Mouse (Mus musculus): Measurements from ENCODE around the gene Olfr1535. TPM values are rescaled to one million over a fixed set of nuclear protein-coding genes. Genes with fewer than 3 reads are reported as not detected.

The Olfr1535 gene
- polyA plus RNA-seq, 1 experiment from 2014 or later, result not detected

Other genes with a start within 250 kb of the Olfr1535 start
- not detected in 2 replicates for gene Gpx6, start 247.8 kb downstream of the Olfr1535 start, polyA plus RNA-seq (2015; fragmentation: Nextera tagmentation; extraction: Ambion mirVana)
- gene Olfr1367, start 213.0 kb downstream of the Olfr1535 start, polyA plus RNA-seq (2015; fragmentation: Nextera tagmentation; extraction: Ambion mirVana), result not detected in 2 replicates
- gene Zscan12, start 197.1 kb downstream of the Olfr1535 start, polyA plus RNA-seq (2015; fragmentation: Nextera tagmentation; extraction: Ambion mirVana), result 6.6 and 7.9 TPM in 2 replicates
- 61.7 and 64.5 TPM in 2 replicates for gene Zkscan3, start 157.1 kb downstream of the Olfr1535 start, polyA plus RNA-seq (2015; fragmentation: Nextera tagmentation; extraction: Ambion mirVana)
- gene Pgbd1, start 118.8 kb downstream of the Olfr1535 start, polyA plus RNA-seq (2015; fragmentation: Nextera tagmentation; extraction: Ambion mirVana), result 2.4 TPM in 2 replicates
- 22.3 and 23.6 TPM in 2 replicates for gene Zscan26, start 106.2 kb downstream of the Olfr1535 start, polyA plus RNA-seq (2015; fragmentation: Nextera tagmentation; extraction: Ambion mirVana)
- gene Nkapl, start 91.4 kb downstream of the Olfr1535 start, polyA plus RNA-seq (2015; fragmentation: Nextera tagmentation; extraction: Ambion mirVana), result 1.8 and 2.0 TPM in 2 replicates
- gene Zkscan4, start 81.0 kb downstream of the Olfr1535 start, polyA plus RNA-seq (2015; fragmentation: Nextera tagmentation; extraction: Ambion mirVana), result 2.4 and 2.5 TPM in 2 replicates
- gene Gm10065, start 80.5 kb downstream of the Olfr1535 start, polyA plus RNA-seq (2015; fragmentation: Nextera tagmentation; extraction: Ambion mirVana), result not detected in 2 replicates
- gene AK157302, start 64.7 kb downstream of the Olfr1535 start, polyA plus RNA-seq (2015; fragmentation: Nextera tagmentation; extraction: Ambion mirVana), result 0.22 and 0.39 TPM in 2 replicates
- gene Gm11273, start 58.5 kb downstream of the Olfr1535 start, polyA plus RNA-seq (2015; fragmentation: Nextera tagmentation; extraction: Ambion mirVana), result 10.9 and 12.1 TPM in 2 replicates
- gene Zkscan8, start 28.8 kb downstream of the Olfr1535 start, polyA plus RNA-seq (2015; fragmentation: Nextera tagmentation; extraction: Ambion mirVana), result 3.0 and 3.4 TPM in 2 replicates
- 0.11 and 0.17 TPM in 2 replicates for gene Olfr1366, start 17.1 kb downstream of the Olfr1535 start, polyA plus RNA-seq (2015; fragmentation: Nextera tagmentation; extraction: Ambion mirVana)
- gene Olfr1364, start 21.9 kb upstream of the Olfr1535 start, polyA plus RNA-seq (2015; fragmentation: Nextera tagmentation; extraction: Ambion mirVana), result not detected in 2 replicates
- not detected in 2 replicates for gene Olfr1362, start 54.1 kb upstream of the Olfr1535 start, polyA plus RNA-seq (2015; fragmentation: Nextera tagmentation; extraction: Ambion mirVana)
- not detected in 2 replicates for gene Olfr11, start 82.6 kb upstream of the Olfr1535 start, polyA plus RNA-seq (2015; fragmentation: Nextera tagmentation; extraction: Ambion mirVana)
- not detected in 2 replicates for gene Olfr1361, start 103.5 kb upstream of the Olfr1535 start, polyA plus RNA-seq (2015; fragmentation: Nextera tagmentation; extraction: Ambion mirVana)
- not detected in 2 replicates for gene Olfr1360, start 117.5 kb upstream of the Olfr1535 start, polyA plus RNA-seq (2015; fragmentation: Nextera tagmentation; extraction: Ambion mirVana)
- gene Olfr1359, start 138.2 kb upstream of the Olfr1535 start, polyA plus RNA-seq (2015; fragmentation: Nextera tagmentation; extraction: Ambion mirVana), result not detected in 2 replicates
- 2.3 and 2.5 TPM in 2 replicates for gene Hist1h2bl, start 156.2 kb upstream of the Olfr1535 start, polyA plus RNA-seq (2015; fragmentation: Nextera tagmentation; extraction: Ambion mirVana)
- 10.9 and 17.9 TPM in 2 replicates for gene Hist1h2ai, start 156.5 kb upstream of the Olfr1535 start, polyA plus RNA-seq (2015; fragmentation: Nextera tagmentation; extraction: Ambion mirVana)
- gene Hist1h3h, start 157.8 kb upstream of the Olfr1535 start, polyA plus RNA-seq (2015; fragmentation: Nextera tagmentation; extraction: Ambion mirVana), result 4.8 and 9.5 TPM in 2 replicates
- gene Hist1h2bm, start 162.2 kb upstream of the Olfr1535 start, polyA plus RNA-seq (2015; fragmentation: Nextera tagmentation; extraction: Ambion mirVana), result 1.7 and 3.5 TPM in 2 replicates
- 0.66 and 2.1 TPM in 2 replicates for gene Hist1h4j, start 175.2 kb upstream of the Olfr1535 start, polyA plus RNA-seq (2015; fragmentation: Nextera tagmentation; extraction: Ambion mirVana)
- 4.0 and 4.7 TPM in 2 replicates for gene Hist1h4k, start 190.6 kb upstream of the Olfr1535 start, polyA plus RNA-seq (2015; fragmentation: Nextera tagmentation; extraction: Ambion mirVana)
- 13.0 and 13.5 TPM in 2 replicates for gene Hist1h2ak, start 193.9 kb upstream of the Olfr1535 start, polyA plus RNA-seq (2015; fragmentation: Nextera tagmentation; extraction: Ambion mirVana)
- gene Hist1h2bn, start 194.2 kb upstream of the Olfr1535 start, polyA plus RNA-seq (2015; fragmentation: Nextera tagmentation; extraction: Ambion mirVana), result 1.9 and 2.5 TPM in 2 replicates
- gene Hist1h1b, start 220.7 kb upstream of the Olfr1535 start, polyA plus RNA-seq (2015; fragmentation: Nextera tagmentation; extraction: Ambion mirVana), result 10.0 and 14.9 TPM in 2 replicates
- 53.6 and 66.8 TPM in 2 replicates for gene Hist1h3i, start 223.5 kb upstream of the Olfr1535 start, polyA plus RNA-seq (2015; fragmentation: Nextera tagmentation; extraction: Ambion mirVana)
- 3.8 and 4.1 TPM in 2 replicates for gene Hist1h2an, start 227.3 kb upstream of the Olfr1535 start, polyA plus RNA-seq (2015; fragmentation: Nextera tagmentation; extraction: Ambion mirVana)
- gene Hist1h2bp, start 227.6 kb upstream of the Olfr1535 start, polyA plus RNA-seq (2015; fragmentation: Nextera tagmentation; extraction: Ambion mirVana), result 1.5 and 1.7 TPM in 2 replicates